Mouse (Mus musculus): ENCODE data around the gene Igsf3.

- TF ChIP-seq CTCF (IDR thresholded peaks at IDR 0.05; ENCODE audit: borderline replicate concordance, extremely low read depth, insufficient read depth, insufficient read length) = no peak
- TF ChIP-seq POLR2A (IDR thresholded peaks at IDR 0.05; ENCODE audit: borderline replicate concordance, extremely low read depth, insufficient read depth, insufficient read length, poor library complexity, severe bottlenecking) = no peak
Measured at GRCm38 (mm10) chr3:101393659-101394539, 17.0 kb downstream of the Igsf3 start.

Data from brain, embryonic 14.5 days (tissue).